Mouse (Mus musculus) ES-Bruce4 (cell line): ENCODE results near the gene Car8. TPM values are rescaled to one million over a fixed set of nuclear protein-coding genes. Genes with fewer than 3 reads are reported as not detected.

Experiments
- H3K27ac ChIP-seq: 2 replicates; pipeline ENCODE4 v1.5.1; 2012; ENCODE audit warnings: low read length, inconsistent platforms; ENCODE audit not compliant: insufficient read depth
- H3K27me3 ChIP-seq: 2 replicates; pipeline ENCODE4 v1.6.1; 2012; ENCODE audit warnings: mild to moderate bottlenecking, low read length, inconsistent platforms; ENCODE audit not compliant: control insufficient read depth, poor library complexity, insufficient read depth, severe bottlenecking
- H3K36me3 ChIP-seq: 2 replicates; pipeline ENCODE4 v1.6.1; 2012; ENCODE audit warnings: inconsistent platforms, mild to moderate bottlenecking, low read length, moderate library complexity; ENCODE audit not compliant: control insufficient read depth, poor library complexity, insufficient read depth, severe bottlenecking
- H3K4me1 ChIP-seq: one replicate; pipeline ENCODE4 v1.8.1; 2011; ENCODE audit warnings: low read length; ENCODE audit not compliant: control insufficient read depth, insufficient read depth
- H3K4me3 ChIP-seq: 2 replicates; pipeline ENCODE4 v1.5.1; 2011; ENCODE audit warnings: low read depth, mild to moderate bottlenecking, low read length
- H3K9ac ChIP-seq: 2 replicates; pipeline ENCODE4 v1.6.1; 2012; ENCODE audit warnings: low read depth, mild to moderate bottlenecking, inconsistent platforms; ENCODE audit not compliant: poor library complexity, severe bottlenecking
- H3K9me3 ChIP-seq: replicated peaks from 2 replicates; pipeline ENCODE4 v1.6.1; 2012; ENCODE audit warnings: mild to moderate bottlenecking, low read length, inconsistent platforms; ENCODE audit not compliant: control insufficient read depth, poor library complexity, insufficient read depth, severe bottlenecking
- CTCF ChIP-seq: IDR thresholded peaks from one replicate; pipeline ENCODE4 v1.8.1; 2011; ENCODE audit warnings: low read depth, low read length
- EP300 ChIP-seq: IDR thresholded peaks from 2 replicates; pipeline ENCODE4 v1.6.1; 2011; ENCODE audit warnings: low read depth, low read length; ENCODE audit not compliant: insufficient read depth
- POLR2A ChIP-seq: IDR thresholded peaks from one replicate; pipeline ENCODE4 v1.8.1; 2011; ENCODE audit warnings: low read length; ENCODE audit not compliant: insufficient read depth
- polyA plus RNA-seq: library from polyadenylated mRNA; stranded (reverse); fragments of >200 nt; gene quantifications from 2 replicates; pipeline ENCODE4 v1.2.4, GENCODE M21; 2011; ENCODE audit warnings: low read depth; ENCODE audit not compliant: missing spikeins, insufficient read depth, insufficient read length

Gene Car8
- polyA plus RNA-seq, 1 experiment = 2.3 TPM

DNA sequence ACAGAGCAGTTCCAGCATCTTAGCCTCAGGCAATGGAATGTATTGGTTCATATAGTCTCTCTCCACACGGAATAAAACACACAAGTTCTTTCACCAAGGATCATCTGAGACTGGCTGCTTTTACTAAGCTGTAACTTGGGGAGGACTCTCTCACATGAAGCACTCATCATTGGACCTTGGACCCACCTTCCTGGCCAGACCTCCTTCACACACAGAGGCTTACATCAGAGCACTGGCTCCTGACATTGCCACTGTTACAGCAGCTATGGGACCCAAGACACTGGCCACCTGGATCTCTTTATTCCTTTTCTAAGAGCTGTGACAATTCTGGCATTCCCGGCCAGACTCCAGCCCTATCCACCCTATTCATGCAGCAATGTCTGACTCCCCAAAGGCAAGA lies 101.4 kb downstream of the Car8 start:
- Histone ChIP-seq H3K27me3 (no peaks in the 10 kb centered on the region), H3K36me3 (no peaks in the 10 kb centered on the region), H3K9me3 (no peaks in the 10 kb centered on the region), H3K27ac (no peak overlapping the region), H3K9ac (no peak overlapping the region), H3K4me3 (no peak overlapping the region), H3K4me1 (no peaks in the 10 kb centered on the region)
- TF ChIP-seq POLR2A = no peak
- no peak for TF ChIP-seq CTCF
- no peak for TF ChIP-seq EP300

- no peaks in the 10 kb centered on the region for H3K9me3 ChIP-seq
- H3K27me3 ChIP-seq = no peaks in the 10 kb centered on the region
- no peaks in the 10 kb centered on the region for H3K36me3 ChIP-seq
- H3K4me3 ChIP-seq = no peak overlapping the region
- H3K4me1 ChIP-seq = no peaks in the 10 kb centered on the region
- TF ChIP-seq CTCF (no peak), EP300 (no peak), POLR2A (no peak)
- H3K27ac ChIP-seq = no peak overlapping the region
- H3K9ac ChIP-seq = no peak overlapping the region
These were observed 106.8 kb downstream of the Car8 start for GRCm38 (mm10) chr4:8132024-8132423.

DNA sequence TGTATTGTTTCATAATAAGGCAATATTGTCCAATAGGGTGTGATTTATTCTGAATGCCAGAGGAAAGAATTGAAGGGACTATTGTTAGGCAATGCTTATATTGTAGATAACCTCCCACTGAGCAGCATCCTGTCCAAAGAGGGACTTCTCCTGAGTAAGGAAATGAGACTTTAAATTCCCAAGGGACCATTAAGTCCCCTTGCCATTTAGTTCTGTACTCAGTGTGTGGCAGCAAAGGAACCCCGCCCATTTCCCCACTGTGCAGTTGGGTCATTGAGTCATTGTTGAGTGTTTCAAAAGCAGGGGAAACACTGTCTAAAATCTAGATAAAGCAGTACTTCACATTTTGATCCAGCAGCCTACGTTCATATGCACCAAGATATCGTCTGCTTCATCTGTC lies 125.3 kb downstream of the Car8 start:
- TF ChIP-seq EP300 (no peak), POLR2A (no peak), CTCF (no peak)
- Histone ChIP-seq H3K4me3 (no peak overlapping the region), H3K4me1 (no peaks in the 10 kb centered on the region), H3K27ac (no peak overlapping the region), H3K36me3 (no peaks in the 10 kb centered on the region), H3K9ac (no peak overlapping the region), H3K27me3 (no peaks in the 10 kb centered on the region), H3K9me3 (peaks cover 9% of the 10 kb centered on the region; the same call in 1 of the 2 replicates)

DNA sequence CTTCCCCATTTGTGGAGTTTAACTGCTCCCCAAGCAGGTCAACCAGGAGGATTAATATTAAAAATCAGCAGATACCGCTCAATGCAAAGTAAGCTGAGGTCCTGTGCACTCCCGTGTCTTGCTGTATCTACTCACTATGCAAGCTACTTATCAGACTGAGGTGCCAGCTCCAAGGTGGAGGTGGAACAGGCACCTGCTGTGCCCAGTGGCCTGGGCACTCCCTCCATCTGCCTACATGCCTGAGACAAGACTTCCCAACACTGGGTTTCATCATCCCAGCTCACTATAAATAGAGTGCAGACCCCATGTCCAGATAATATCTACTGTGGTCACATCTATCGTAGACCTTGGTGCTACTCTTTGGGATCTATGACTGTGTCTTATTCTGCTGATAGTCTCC lies 127.0 kb downstream of the Car8 start:
- Histone ChIP-seq H3K27me3 (no peaks in the 10 kb centered on the region), H3K9me3 (peaks cover 9% of the 10 kb centered on the region; the same call in 1 of the 2 replicates), H3K4me1 (peaks cover under 1% of the 10 kb centered on the region), H3K4me3 (no peak overlapping the region), H3K9ac (no peak overlapping the region), H3K27ac (no peak overlapping the region), H3K36me3 (no peaks in the 10 kb centered on the region)
- TF ChIP-seq CTCF = no peak
- no peak for TF ChIP-seq POLR2A
- no peak for TF ChIP-seq EP300

GRCm38 (mm10) chr4:8109906-8110567 lies 128.8 kb downstream of the Car8 start:
- Histone ChIP-seq H3K9ac (no peak overlapping the region), H3K4me1 (peaks cover 2% of the 10 kb centered on the region), H3K9me3 (peaks cover 5% of the 10 kb centered on the region; the same call in 1 of the 2 replicates), H3K27ac (no peak overlapping the region), H3K4me3 (no peak overlapping the region), H3K27me3 (no peaks in the 10 kb centered on the region), H3K36me3 (no peaks in the 10 kb centered on the region)
- TF ChIP-seq POLR2A = no peak
- no peak for TF ChIP-seq EP300
- TF ChIP-seq CTCF = no peak

- Histone ChIP-seq H3K36me3 (no peaks in the 10 kb centered on the region), H3K27ac (no peak overlapping the region), H3K9me3 (no peaks in the 10 kb centered on the region), H3K27me3 (no peaks in the 10 kb centered on the region), H3K4me1 (peaks cover 3% of the 10 kb centered on the region), H3K4me3 (no peak overlapping the region), H3K9ac (no peak overlapping the region)
- TF ChIP-seq EP300 (no peak), POLR2A (no peak)
These were observed 137.4 kb downstream of the Car8 start for GRCm38 (mm10) chr4:8101466-8101865.
